Mouse (Mus musculus) stomach, postnatal 0 days (tissue): Measurements from ENCODE around the gene Camsap1.

Source experiments
- CTCF ChIP-seq: IDR thresholded peaks from 2 replicates; pipeline ENCODE4 v1.5.1; 2016; ENCODE audit warnings: antibody characterized with exemption, low read depth, mild to moderate bottlenecking, moderate library complexity
- EP300 ChIP-seq: optimal IDR thresholded peaks from 2 replicates; pipeline ENCODE3; 2016; ENCODE audit warnings: antibody characterized with exemption

GRCm38 (mm10) chr2:26002001-26002400 lies 18.9 kb upstream of the Camsap1 start:
- TF ChIP-seq CTCF = no peak
- TF ChIP-seq EP300 = no peak
